Mouse (Mus musculus) ovary, postnatal 10 days (tissue): Measurements from ENCODE around the gene Ncoa3.
"Not testable (repeated sequence)": the region's sequence is repeated elsewhere in the genome, so short reads cannot be mapped to it uniquely, and the experiment has no call there.

Experiments used
- DNase-seq: peaks from one replicate; pipeline ENCODE4 v3.0.0; 2022; ENCODE audit warnings: low spot score

The Ncoa3 gene

DNA sequence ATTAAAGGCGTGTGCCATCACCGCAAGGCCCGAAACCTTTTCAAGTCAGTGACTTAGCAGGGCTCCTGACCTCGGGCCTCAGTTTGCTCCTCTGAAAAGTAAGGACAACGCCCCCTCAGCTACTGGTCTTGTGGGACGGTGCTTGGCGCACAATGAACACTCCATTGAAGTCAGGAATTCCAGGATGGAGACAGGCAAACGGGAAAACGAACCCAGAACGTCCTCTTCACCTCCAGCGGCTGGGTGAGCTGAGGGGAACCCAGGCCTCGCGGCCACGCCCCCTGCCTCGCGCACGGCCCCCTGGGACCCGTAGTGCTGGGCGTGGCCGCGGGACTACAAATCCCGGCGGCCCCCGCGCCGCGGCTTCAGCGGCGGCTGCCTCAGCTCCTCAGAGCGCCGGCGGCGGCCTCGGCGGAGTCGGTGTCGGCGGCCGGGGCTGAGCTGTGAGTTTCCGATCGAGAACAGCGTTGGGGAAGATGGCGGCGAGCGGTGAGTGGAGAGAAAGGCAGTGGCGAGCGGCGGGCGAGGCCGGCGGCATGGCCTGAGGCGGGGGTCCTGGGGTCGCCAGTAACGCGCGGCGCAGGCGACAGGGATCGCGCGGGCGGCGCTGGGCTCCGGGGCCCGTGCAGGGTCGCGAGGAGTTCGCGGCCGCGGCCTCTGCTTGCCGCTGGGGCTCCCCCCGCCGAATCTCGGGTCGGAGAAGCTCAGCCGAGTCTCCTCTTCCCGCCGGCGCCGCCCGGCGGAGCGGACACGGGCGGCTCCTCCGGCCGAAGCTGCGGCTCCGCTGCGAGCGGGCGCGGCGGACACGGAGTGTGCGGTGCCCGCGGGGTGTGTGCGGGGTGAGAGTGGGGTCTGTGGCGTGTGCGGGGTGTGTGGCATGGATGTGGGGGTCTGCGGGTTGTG lies at the start of gene Ncoa3:
Gene Ncoa3 (plus strand): TSS at position 367 of the 903 bp plus-strand sequence.
- peak; percentile 81 for DNase-seq

DNA sequence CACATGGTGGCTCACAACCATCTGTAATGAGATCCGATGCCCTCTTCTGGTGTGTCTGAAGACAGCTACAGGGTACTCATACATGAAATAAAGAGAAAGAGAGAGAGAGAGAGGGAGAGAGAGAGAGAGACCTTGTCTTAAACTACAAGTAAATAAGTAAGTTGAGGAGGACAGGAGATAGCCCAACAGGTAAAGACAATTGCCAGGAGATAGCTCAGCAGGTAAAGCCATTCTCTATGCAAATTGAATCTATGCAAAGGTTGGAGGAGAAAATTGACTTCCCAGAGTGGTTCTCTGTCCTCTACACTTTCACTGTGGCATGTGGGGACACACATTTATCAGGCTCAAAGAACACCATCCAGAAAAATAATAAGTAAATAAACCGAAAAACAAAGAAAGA lies 49.3 kb upstream of the Ncoa3 start:
- no peak for DNase-seq

DNA sequence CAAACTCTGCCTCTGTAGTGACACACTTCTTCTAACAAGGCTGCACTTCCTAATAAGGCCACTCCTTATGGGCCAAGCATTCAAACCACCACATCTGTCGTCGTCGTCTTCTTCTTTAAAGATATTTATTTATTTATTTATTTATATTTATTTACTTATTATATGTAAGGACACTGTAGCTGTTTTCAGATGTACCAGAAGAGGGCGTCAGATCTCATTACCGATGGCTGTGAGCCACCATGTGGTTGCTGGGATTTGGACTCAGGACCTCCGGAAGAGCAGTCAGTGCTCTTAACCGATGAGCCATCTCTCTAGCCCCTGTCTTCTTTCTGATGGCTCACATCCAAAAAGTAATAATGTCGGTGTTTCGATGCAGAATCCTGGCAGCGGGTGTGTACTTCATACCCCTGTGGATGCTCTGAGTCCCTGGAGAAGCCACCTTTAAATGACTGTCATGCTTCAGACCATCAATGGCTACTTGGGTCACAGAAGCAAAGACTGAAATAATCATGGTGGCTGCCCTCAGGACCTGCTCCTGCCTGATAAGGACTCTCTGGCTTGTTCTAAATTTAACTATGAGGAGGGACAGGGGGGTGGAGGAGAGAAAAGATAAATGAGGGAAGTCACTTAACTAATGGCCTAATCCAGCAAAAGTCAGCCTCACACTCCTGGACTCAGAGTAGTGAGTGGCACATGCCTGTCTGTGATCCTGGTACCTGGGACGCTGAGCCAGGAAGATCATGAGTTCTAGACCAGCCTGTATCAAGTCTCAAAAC lies 47.7 kb upstream of the Ncoa3 start:
- DNase-seq = no peak

DNA sequence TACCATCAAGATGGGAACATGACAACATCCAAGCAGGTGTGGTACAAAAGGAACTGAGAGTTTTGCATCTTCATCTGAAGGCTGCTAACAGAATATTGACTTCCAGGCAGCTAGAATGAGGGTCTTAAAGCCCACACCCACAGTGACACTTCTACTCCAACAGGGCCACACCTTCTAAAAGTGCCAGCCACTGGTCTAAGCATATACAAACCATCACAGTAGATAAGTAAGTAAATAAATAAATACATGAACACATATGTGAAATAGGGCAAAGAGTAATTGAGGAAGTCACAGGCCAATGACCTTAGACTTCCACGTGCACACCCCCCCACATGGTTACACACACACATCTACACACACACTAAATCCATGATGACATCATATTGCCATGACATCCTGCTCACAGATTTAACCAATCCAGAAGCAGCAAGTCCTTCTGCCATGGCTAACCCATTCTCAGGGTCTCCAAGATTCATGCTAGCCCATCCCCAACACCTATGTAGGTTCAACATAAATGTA lies 46.3 kb upstream of the Ncoa3 start:
- DNase-seq = no peak

DNA sequence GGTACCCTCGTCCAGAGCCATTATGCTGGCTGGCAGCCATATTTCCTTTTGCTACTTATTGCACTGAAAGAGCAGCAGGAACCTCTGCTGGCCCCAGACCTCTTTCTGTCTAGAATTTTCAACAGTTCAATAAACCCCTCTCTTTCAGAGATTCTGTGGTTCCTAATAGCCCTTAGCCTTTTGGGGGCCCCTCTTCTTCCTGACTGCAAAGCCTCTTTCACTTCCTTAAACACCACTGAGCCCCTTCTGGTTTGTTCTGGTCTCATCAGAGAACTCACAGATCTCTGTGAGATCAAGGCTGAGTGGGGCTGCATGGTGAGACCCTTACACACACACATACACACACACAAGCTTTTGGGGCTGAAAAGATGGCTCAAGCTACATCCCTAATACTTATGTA lies 44.4 kb upstream of the Ncoa3 start:
- no peak for DNase-seq

DNA sequence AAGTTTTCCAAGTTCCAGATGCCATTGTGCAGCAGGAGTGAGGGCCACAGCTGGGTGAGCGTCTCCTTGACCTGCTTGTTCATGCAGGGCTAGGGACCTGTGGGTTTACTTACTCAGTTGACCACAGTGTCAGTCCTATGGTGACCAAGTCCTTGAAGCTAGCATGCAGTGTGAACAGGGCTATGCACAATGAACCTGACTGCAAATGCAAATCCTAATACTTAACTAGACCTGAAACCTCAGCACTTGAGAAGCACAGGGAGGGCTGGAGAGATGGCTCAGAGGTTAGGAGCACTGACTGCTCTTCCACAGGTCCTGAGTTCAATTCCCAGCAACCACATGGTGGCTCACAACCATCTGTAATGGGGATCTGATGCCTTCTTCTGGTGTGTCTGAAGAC lies 43.7 kb upstream of the Ncoa3 start:
- not testable (repeated sequence) for DNase-seq

DNA sequence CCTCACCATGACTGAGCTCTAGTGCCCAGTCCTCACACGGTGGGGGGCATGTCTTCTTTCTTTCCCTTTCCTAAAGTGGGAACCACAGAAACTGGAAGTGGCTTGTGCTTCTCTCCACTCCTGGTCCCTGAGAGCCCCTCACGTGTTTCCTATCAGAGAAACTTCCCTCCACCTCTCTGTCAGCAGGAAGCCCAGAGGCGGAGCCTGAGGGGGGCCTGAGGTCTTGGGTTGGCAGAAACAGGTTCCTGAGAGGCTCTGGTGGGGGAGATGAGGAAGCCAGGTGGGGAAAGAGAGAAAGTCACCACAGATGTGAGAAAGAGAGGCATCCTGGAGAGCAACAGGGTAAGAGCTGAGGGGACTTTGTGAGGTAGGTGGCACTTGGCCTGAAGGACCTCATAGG lies 42.7 kb upstream of the Ncoa3 start:
- no peak for DNase-seq

DNA sequence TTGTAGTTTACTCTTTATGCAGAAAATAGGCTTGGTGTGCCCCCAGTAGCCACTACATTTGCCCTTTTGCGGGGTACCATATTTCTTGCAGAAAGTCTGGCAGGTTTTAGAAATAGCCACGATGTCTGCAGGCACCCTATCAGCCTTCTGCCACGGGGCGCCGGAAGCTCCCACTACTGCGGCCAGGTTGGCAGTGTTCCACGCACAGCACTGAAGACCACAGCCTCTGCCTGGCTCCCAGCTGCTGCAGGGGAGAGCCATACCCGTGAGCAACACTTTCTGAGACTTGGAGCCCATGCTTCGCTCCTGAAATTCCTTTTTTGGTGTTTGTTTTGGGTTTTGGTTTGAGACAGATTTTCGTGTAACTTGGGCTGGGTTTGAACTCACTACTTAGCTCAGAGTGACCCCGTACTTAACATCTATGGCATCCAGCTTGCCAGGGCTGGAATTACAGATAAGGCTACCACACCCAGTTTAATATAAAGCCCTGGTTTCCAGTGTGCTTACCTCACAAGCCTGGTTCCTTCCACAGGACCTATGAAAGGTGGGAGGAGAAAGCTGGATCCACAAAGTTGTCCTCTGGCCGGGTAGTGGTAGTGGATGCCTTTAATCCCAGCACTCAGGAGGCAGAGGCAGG lies 40.9 kb upstream of the Ncoa3 start:
- no peak for DNase-seq

DNA sequence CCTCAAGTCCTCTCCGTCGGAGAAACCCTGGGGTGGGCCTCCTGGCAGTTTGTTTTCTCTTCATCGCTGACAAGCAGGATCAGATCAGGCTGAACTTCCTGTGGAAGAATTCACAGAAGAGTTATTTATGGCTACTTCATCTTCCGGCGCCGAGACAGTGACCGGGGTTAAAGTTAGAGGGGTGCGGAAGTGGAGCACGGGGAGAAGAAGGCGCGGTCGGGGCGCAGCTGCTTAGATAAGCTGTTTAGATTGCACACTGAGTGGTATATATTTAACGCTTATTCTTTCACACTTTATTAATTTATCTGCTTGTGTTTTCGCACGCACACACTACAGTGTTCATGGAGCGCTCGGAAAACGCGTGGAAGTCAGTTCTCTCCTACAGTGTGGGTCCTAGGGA lies 37.6 kb upstream of the Ncoa3 start:
- DNase-seq = no peak

DNA sequence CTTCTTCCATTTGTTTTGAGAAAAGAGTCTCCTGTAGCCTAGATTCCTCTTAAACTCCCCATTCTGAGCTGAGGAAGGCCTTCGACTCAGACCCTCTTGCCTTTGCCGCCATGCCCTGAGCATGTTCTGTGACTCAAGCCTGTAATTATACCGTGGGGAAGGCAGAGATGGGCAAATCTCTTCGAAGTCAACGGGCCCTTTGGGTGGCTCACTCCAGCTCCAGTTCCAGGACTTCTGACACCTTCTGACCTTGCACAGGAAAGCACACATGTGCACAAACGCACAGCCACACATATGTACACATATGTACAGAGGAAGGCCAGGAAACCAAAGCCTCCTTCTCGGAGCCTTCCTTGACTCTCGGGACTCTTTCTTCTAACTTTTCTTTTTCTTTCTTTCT lies 37.0 kb upstream of the Ncoa3 start:
- no peak for DNase-seq

DNA sequence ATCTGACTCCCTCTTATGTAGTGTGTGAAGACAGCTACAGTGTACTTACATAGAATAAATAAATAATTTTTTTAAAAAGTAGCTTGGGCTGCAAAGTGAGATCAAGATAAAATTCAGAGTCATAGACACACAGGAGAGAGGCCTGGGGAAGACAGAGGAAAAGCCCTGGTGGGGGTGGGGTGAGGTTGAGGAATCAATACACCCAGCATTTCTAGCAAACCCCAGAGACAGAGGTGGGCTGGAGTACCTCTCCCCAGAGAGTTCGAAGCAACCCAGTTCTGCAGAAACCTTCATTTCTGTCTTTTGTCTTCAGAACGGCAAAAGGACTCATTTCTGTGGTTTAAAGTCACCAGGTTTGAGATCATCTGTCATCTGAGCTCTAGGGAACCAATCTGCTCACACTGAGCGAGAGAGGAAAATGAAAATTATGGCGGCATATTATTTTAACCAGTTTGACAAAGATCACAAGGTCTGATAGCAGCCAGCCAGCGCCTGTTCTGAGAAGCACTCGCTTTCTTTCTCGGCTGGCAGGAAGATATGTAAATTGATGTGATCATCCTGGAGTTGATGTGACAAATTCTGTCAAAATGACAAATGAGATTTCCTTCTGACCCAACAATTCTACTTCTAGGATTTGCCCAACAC lies 36.2 kb upstream of the Ncoa3 start:
- DNase-seq = no peak

DNA sequence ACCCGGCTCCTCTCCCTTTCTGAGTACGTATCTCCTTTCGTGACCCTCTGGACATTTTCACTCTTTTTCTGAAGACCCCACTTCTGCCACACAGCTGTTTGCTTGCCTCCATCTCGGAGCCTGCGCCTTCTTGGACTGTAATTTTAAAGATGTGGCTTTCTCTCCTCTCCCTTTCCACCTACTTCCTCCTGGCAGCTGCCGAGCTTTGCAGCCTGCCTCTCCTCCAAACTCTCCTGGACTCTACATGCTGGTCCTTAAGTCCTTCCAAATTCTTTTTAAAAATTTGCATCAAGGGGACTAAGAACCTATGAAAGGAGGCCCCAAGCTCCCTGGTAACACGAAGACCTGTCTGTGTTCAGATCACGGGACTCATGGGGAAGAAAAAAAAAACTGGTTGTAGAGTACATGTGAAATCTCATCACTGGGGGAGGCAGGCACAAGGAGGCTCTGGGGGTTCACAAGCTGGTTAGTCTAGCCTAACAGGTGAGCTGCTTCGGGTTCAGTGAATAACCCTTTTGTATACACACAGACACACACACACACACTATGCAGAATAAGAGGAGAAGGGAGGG lies 35.1 kb upstream of the Ncoa3 start:
- no peak for DNase-seq

DNA sequence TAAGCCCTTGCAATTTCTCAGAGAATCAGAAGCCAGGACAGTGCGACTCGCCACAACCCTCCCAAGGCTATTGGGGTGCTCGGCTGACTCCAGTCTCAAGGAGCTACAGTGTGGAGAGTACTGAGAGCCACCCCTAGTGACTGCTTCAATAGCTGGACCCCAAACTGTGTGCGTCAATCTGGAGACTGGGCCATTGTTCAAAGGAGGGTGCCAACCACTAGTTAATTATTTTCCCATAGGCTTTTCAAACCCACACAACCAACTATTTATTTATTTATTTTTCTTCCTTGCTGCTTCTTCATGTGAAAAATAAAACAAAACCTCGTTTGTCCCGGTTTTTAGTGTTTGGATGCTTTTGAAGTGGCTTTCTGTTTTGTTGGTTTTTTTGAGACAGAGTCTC lies 33.9 kb upstream of the Ncoa3 start:
- no peak for DNase-seq

DNA sequence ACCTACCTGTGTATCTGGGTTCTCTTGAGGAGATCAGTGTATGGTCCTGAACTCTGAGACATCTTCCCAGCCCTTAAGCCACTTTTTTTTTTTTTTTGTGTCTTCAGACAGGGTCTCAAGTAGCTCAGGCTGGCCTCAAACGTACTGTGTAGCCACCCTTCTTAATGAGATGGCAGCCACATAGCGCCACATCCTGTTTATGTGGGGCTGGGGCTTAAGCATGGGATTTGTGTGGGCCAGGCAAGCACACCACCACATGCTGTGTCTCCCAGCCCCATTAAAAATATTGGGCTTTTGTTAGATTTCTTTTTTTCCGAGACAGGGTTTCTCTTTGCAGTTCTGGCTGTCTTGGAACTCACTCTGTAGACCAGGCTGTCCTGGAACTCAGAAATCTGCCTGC lies 31.7 kb upstream of the Ncoa3 start:
- DNase-seq = no peak

DNA sequence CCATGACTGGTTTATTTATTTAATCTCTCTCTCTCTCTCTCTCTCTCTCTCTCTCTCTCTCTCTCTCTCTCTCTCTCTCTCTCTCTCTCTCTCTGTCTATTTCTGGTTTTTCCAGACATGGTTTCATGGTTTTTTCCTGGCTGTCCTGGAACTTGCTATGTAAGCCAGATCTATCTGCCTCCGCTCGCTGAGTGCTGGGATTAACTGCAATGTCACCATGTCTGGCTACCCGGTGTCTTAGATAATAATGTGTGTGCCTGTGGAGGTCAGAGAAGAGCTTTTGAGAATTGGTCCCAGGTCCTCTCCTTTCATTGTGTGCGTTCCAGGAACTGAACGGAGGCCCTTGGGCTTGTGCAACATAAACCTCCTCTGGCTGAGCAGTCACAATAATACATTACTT lies 29.6 kb upstream of the Ncoa3 start:
- DNase-seq = no peak

DNA sequence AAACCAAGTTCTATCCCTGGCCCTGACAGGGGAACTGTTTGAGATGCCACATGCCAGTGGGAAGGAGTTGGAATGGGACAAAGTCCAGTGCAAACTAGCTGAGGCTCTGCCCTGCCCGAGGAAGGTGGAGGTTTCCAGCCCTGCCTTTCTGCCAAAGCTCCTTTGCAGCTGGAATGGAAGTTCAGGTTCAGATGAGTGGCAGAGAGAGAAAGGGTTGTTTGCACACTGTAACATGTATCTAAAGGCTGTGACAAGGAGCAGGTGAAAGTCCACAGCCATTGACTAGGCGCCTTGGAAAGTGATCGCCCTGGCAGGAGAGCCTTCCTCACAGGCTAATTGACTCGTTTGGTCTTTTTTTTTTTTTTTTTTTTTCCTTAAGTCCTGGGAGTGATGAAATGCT lies 28.3 kb upstream of the Ncoa3 start:
- DNase-seq = no peak

DNA sequence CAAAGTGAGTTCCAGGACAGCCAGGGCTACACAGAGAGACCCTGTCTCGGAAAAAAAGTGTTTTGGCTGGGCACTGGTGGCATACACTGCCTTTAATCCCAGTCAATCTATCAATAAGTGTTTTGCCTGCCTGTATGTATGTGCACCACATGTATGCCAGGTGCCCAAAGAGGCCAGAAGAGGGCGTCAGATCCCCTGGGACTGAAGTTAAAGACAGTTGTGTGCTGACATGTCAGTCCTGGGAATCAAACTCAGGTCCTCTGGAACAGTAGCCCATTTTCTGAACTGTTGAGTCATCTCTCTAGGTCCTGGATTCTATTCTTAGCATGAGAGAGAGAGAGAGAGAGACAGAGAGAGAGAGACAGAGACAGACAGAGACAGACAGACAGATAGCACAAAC lies 25.4 kb upstream of the Ncoa3 start:
- DNase-seq = no peak

DNA sequence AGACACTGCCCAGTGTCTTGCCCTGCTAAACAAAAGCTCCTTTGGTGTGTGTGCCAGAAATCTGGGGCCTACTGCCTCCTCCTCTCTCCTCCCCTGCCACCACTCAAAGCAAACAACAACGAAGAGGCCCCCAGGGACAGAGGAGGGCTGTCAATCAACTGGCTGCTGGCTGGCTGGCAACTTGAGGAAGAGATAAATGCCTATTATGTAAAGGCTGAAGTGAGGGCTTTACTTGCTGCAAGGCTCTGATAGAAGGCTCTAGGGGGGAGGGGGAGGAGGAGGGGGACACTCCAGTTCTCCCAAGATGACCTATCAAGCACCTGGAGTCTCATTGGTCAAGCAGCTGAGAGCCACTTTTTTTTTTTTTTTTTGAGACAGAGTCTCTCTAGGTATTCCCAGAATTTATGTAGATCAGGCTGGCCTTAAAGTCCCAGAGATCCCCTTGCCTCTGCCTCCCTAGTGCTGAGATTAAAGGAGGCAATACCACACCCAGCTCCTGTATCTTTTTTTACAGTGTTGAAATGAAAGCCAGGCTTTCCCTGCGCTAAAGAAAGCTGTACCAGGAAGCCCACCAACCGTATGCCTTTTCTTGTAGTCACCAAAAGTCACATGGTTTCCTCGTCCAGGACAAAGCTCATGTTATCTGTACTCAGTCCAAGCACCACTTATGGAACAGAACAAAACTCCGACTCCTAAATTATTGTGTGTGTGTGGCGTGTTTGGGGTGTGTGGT lies 24.4 kb upstream of the Ncoa3 start:
- no peak for DNase-seq

DNA sequence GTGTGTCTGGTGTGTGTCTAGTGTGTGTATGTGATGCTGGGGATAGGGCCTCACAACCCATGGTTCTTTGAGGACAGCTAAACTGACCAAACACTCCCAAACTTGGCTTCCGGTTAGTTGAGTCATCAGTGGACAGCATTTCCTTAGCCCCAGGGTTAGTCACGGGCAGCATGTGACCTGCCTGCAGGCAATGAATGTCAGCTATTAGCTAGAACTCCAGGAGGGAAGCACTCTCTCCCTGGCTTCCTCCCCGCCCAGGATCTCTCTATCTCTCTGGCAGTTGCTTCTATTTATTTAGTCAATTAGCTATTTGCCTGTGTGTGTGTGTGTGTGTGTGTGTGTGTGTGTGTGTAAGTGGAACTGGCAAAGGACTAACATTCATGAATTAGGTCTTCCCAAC lies 23.6 kb upstream of the Ncoa3 start:
- DNase-seq = no peak

DNA sequence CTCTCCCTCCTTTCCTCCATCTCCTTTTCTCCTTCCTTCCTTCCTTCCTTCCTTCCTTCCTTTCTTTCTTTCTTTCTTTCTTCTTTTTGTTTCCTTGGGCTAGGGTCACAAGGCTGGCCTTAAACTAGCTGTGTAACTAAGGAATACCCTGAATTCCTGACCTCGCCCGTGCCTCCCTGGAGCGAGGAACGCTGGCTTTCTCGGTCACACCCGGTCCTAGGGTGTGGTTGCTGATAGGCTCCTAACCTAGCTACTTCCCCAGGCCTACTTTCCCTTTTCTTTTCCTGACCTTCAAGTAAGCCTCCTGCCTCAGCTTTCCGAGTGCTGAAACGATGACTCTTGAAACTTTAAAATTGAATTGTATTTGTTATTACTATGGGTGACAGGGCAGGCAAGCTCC lies 23.0 kb upstream of the Ncoa3 start:
- no peak for DNase-seq

DNA sequence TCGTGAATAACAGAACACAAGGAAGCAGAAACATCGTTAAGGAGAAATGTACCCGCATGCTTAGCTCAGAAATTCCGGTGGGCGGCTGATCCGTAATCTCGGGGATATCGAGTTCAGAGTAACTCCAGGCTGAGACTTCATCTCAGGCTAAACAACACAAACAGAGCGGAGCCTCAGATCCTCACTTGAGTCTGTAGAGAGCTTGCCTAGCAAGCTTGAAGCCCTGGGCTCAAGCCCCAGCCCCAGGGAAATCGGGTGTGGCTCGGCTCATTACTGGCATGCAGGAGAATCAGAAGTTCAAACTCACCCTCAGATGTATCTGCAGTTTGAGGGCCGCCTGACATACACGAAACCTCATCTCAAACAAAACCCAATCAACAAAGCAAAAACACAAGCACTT lies 22.5 kb upstream of the Ncoa3 start:
- DNase-seq = no peak
